Mouse (Mus musculus): ENCODE results near the gene Cdk7.
"Not testable (repeated sequence)": the region's sequence is repeated elsewhere in the genome, so short reads cannot be mapped to it uniquely, and the experiment has no call there.

Gene Cdk7

GRCm38 (mm10) chr13:100730861-100731176, at the start of gene Cdk7:
TSS of gene Cdk7 (minus strand) at chr13:100730939.
- peak; percentile 94 to 95 for DNase-seq (ENCODE audit: low spot score in 2 of 2)

GRCm38 (mm10) chr13:100777491-100777890, 46.8 kb upstream of the Cdk7 start:
- no peak for DNase-seq (ENCODE audit: low spot score in 2 of 2)

- no peak for DNase-seq (ENCODE audit: low spot score in 2 of 2)
Measured at GRCm38 (mm10) chr13:100776710-100777109, 46.0 kb upstream of the Cdk7 start.

GRCm38 (mm10) chr13:100776056-100776419, 45.3 kb upstream of the Cdk7 start:
- no peak for DNase-seq (ENCODE audit: low spot score in 2 of 2)

GRCm38 (mm10) chr13:100775252-100776055, 44.7 kb upstream of the Cdk7 start, which contains the start of gene Cenph:
TSS of gene Cenph (minus strand) at chr13:100775899.
- peak; percentile 82 to 86 for DNase-seq (ENCODE audit: low spot score in 2 of 2)

- no peak for DNase-seq (ENCODE audit: low spot score in 2 of 2)
Measured at GRCm38 (mm10) chr13:100774704-100775103, 44.0 kb upstream of the Cdk7 start.

- DNase-seq (ENCODE audit: low spot score in 2 of 2) = no peak
Measured at GRCm38 (mm10) chr13:100755329-100755728, 24.6 kb upstream of the Cdk7 start.

GRCm38 (mm10) chr13:100754186-100754585, 23.4 kb upstream of the Cdk7 start:
- DNase-seq (ENCODE audit: low spot score in 2 of 2) = no peak

GRCm38 (mm10) chr13:100753011-100753410, 22.3 kb upstream of the Cdk7 start:
- DNase-seq (ENCODE audit: low spot score in 2 of 2) = no peak

- no peak for DNase-seq (ENCODE audit: low spot score in 2 of 2)
Measured at GRCm38 (mm10) chr13:100752529-100752928, 21.8 kb upstream of the Cdk7 start.

- no peak for DNase-seq (ENCODE audit: low spot score in 2 of 2)
Measured at GRCm38 (mm10) chr13:100751402-100751801, 20.7 kb upstream of the Cdk7 start.

- no peak for DNase-seq (ENCODE audit: low spot score in 2 of 2)
Measured at GRCm38 (mm10) chr13:100750799-100751198, 20.1 kb upstream of the Cdk7 start.

GRCm38 (mm10) chr13:100748638-100749037, 17.9 kb upstream of the Cdk7 start:
- DNase-seq (ENCODE audit: low spot score in 2 of 2) = no peak

GRCm38 (mm10) chr13:100746090-100746489, 15.4 kb upstream of the Cdk7 start:
- peak; percentile 56 to 63 for DNase-seq (ENCODE audit: low spot score in 2 of 2)

- peak; percentile 89 to 93 for DNase-seq (ENCODE audit: low spot score in 2 of 2)
Measured at GRCm38 (mm10) chr13:100744036-100744744, 13.5 kb upstream of the Cdk7 start, which contains the start of gene Mrps36. TSS of gene Mrps36 (minus strand) at chr13:100744659.

- DNase-seq (ENCODE audit: low spot score in 2 of 2) = no peak
Measured at GRCm38 (mm10) chr13:100743346-100744035, 12.8 kb upstream of the Cdk7 start.

- DNase-seq (ENCODE audit: low spot score in 2 of 2) = no peak
Measured at GRCm38 (mm10) chr13:100742831-100743230, 12.1 kb upstream of the Cdk7 start.

GRCm38 (mm10) chr13:100732756-100733155, 2.0 kb upstream of the Cdk7 start:
- no peak for DNase-seq (ENCODE audit: low spot score in 2 of 2)

GRCm38 (mm10) chr13:100731462-100732046, 815 bp upstream of the Cdk7 start:
- DNase-seq (ENCODE audit: low spot score in 2 of 2) = not testable (repeated sequence)

GRCm38 (mm10) chr13:100730153-100730860, 432 bp downstream of the Cdk7 start:
- DNase-seq (ENCODE audit: low spot score in 2 of 2) = no peak

- not testable (repeated sequence) for DNase-seq (ENCODE audit: low spot score in 2 of 2)
Measured at GRCm38 (mm10) chr13:100728530-100728929, 2.2 kb downstream of the Cdk7 start.

Measured in right cerebral cortex, adult 2 months (tissue).